Mouse (Mus musculus) ovary, postnatal 14 days (tissue): ENCODE measurements around the gene Hnrnpf.

Source experiments
- DNase-seq: peaks from one replicate; pipeline ENCODE4 v3.0.0; 2022; ENCODE audit warnings: low spot score

The Hnrnpf gene

GRCm38 (mm10) chr6:117891369-117892160 is 8.6 kb upstream of the Hnrnpf start:
- DNase-seq, result no peak

DNA sequence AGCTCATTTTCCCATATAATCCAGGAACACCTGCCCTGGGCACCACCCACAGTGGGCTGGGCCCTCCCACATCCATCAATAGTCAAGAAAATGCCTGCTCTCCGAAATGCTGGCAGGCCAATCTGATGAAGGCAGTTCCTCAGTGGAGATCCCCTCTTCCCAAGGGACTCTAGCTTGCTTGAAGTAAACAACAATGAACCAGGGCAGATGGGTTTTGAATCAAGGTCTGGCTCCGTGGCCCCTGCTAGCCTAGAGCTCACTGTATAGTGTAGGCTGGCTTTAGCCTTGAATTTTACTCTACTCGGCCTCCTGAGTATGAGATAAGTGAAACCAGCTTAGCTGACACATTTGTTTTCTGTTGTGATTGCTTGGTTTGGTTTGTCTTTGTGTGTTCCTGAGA is 7.7 kb upstream of the Hnrnpf start:
- no peak for DNase-seq

- DNase-seq, result no peak
Measured at GRCm38 (mm10) chr6:117893435-117893834, 6.7 kb upstream of the Hnrnpf start.

GRCm38 (mm10) chr6:117897800-117898199 is 2.3 kb upstream of the Hnrnpf start:
- no peak for DNase-seq

- DNase-seq, result no peak
Measured at GRCm38 (mm10) chr6:117901510-117902402, 1.6 kb downstream of the Hnrnpf start.

- no peak for DNase-seq
Measured at GRCm38 (mm10) chr6:117902556-117902955, 2.4 kb downstream of the Hnrnpf start.

- no peak for DNase-seq
Measured at GRCm38 (mm10) chr6:117903836-117904235, 3.7 kb downstream of the Hnrnpf start.

- no peak for DNase-seq
Measured at GRCm38 (mm10) chr6:117905260-117905930, 5.3 kb downstream of the Hnrnpf start.

- no peak for DNase-seq
Measured at GRCm38 (mm10) chr6:117906015-117906531, 5.9 kb downstream of the Hnrnpf start.

DNA sequence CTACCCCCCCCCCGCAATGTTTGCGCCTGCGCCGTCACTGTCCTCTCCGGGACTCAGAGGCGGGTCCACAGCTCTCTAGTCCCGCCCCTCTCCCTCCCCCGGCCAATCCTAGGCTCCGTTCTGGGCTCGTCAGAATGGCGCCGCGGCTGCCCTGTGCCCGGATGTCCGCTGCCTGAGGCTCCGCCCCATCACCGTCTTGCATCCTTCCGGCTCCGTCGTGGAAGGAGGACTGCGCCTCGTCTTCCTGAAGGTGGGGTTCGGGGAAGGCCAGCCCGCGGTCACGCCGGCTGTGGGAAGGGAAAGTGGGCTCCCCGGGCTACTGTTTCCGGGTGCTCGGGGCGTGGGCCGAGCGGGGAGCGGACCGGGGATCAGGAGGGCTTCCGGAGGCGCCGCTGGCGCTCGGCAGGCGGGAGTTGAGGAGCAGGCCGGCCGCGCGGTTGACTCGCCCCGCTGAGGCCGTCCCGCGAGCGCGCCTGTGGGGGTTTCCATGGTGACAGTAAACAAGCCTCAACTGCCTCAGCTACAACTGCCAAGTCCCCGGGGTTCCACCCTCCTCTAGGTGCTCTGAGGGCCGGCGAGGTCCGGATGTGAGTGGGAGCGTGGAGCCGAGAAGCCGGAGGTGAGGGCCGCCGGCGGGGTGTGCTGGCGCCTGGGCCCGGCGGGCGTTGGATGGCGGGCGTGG is 6.6 kb downstream of the Hnrnpf start:
- DNase-seq, result peak; percentile 90

DNA sequence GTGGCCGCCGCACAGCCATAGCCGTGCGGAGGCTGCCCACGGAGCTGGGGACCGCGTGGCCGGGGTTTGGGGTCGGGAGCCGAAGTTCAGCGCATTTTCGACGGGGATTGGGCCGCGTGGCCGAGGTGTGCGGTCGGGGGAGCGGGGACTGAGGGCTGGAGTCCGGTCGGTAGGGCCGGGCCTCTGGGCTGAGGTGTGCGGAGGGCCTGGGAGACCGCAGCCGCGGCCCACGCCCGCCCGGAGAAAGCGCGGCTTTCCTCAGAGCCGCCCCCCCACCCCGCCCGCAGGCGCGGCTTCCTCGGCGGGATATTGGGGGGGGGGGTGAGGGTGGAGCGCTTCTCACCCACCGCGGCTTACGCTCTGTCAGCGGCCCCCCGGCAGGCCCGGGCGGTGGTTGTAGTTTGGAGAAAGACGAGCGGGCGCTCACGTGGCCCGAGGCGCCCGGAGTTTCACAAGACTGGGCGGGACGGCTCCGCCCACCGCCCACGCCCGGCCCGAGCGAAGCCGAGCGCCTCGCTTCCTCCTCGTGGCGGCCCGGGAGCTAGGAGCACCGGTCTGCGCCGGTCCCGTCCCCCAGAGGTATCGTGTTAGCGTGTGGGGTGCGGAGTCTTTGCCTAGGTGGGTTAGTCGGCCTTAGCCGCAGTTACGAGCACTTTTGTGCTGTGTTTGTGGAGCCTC is 7.3 kb downstream of the Hnrnpf start:
- peak; percentile 76 for DNase-seq

GRCm38 (mm10) chr6:117907979-117908355 is 7.8 kb downstream of the Hnrnpf start:
- DNase-seq, result no peak

DNA sequence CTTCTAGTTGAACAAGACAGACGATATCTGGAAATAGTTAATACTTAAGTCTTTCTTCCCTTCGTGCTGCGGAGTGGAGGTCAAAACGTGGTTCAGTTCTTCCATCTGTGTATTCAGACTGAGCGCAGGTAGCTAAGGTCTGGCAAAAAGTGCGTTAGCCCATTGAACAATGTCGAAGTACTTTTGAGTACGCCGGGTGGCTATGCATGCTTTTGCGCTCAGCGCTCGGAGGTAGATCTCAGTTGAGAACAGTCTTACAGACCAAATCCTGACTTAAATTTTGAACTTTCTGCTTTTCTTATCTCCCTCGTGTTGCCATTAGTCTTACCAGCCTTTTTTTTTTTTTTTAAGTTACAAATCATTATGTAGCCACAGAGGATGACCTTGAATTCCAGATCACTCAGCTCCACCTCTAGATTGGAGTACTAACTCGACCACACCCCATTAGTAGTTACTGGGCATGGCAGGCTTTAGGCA is 8.3 kb downstream of the Hnrnpf start:
- no peak for DNase-seq

DNA sequence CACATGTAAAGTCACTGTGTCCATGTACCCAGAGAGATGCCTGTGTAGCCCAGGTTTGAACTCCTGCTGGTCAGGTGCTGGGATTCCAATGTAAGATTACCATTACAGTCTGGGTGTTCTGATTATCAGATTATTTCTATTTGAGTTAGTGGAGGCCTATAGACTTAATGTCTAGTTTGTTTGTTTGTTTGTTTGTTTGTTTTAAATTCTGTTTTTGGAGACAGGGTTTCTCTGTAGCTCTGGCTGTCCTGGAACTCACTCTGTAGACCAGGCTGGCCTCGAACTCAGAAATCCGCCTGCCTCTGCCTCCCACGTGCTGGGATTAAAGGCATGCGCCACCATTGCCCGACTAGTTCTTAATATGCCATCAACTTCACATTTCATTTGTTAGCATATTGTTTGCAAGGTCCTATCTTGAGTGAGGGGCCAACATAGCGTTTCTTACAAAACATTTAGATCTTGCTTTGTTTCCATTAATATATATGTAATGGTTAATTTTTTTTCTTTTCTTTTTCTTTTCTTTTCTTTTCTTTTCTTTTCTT is 10.1 kb downstream of the Hnrnpf start:
- no peak for DNase-seq

DNA sequence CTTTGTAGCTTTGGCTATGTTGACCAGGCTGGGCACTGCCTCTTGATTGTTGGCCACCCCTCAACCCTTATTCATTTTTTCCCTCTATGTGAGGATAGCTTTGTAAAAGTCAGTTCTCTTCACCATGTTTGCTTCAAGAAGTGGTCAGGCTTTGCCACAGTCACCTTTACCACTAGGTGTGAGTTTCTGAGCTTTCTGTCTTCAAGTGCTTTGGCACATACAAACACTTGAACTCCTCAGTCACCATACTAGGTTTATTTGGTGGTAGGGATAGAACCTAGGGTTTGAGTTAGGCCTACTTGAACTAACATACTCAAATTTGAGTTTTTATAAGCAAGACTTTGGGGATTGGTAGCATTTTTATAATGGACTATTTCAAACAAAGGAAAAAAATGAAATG is 14.4 kb downstream of the Hnrnpf start:
- no peak for DNase-seq

GRCm38 (mm10) chr6:117916205-117916736 is 16.1 kb downstream of the Hnrnpf start:
- DNase-seq, result no peak

- DNase-seq, result peak; percentile 57
Measured at GRCm38 (mm10) chr6:117916737-117917426, 16.8 kb downstream of the Hnrnpf start.

- peak; percentile 51 for DNase-seq
Measured at GRCm38 (mm10) chr6:117917576-117917975, 17.5 kb downstream of the Hnrnpf start.

DNA sequence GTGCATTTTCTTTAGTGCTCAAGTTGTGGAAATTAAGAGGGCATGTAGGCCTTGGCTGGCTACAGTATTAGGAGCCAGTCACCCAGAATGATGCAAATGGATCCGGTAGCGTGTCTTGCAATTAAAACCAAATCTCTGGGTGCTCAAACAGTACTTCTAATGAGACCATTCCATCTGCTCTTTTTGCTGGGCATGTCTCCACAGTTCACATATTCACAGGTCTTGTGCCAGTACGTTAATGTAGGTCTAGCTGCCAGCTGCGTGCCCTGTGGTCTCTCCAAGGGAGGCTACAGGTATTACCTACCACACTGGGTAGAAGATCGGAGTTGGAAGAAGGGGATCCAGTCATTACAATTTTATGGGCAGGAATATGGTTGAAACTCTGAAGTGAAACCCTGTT is 17.9 kb downstream of the Hnrnpf start:
- DNase-seq, result no peak
